Mouse (Mus musculus) spleen, postnatal 0 days (tissue): ENCODE data around the gene Ubqln4. TPM values are rescaled to one million over a fixed set of nuclear protein-coding genes. Genes with fewer than 3 reads are reported as not detected.

ENCODE experiments used
- microRNA counts: library from miRNA; unstranded; fragments of <30 nt; microRNA quantifications from one replicate; lab custom pipeline; 2015
- polyA plus RNA-seq: library from polyadenylated mRNA; unstranded; fragments of >200 nt; fragmentation: Nextera tagmentation; extraction: Ambion mirVana; gene quantifications from 2 replicates; pipeline ENCODE4 v1.2.1, GENCODE M21; 2015

Ubqln4 gene
- polyA plus RNA-seq: 15.9 and 16.0 TPM in 2 replicates

GRCm38 (mm10) chr3:88553525-88553879 lies at the start of gene Ubqln4:
Gene Ubqln4, plus strand, starts transcription at chr3:88553758.

GRCm38 (mm10) chr3:88509692-88510420 lies 43.7 kb upstream of the Ubqln4 start, which contains the start of gene Lmna:
Gene Lmna, minus strand, starts transcription at chr3:88509956.

GRCm38 (mm10) chr3:88532299-88532674 lies 21.3 kb upstream of the Ubqln4 start, which contains the start of gene Mex3a:
Gene Mex3a, plus strand, starts transcription at chr3:88532395.

GRCm38 (mm10) chr3:88548180-88548917 lies 5.2 kb upstream of the Ubqln4 start, which contains the start of gene Rab25:
Gene Rab25, minus strand, starts transcription at chr3:88548300.

GRCm38 (mm10) chr3:88552676-88553524 lies 658 bp upstream of the Ubqln4 start, which contains the start of gene Lamtor2:
Gene Lamtor2, minus strand, starts transcription at chr3:88553074.

GRCm38 (mm10) chr3:88575540-88575939 lies 22.0 kb downstream of the Ubqln4 start, which contains the start of gene Ssr2:
Gene Ssr2, plus strand, starts transcription at chr3:88575876.

GRCm38 (mm10) chr3:88605666-88606065 lies 52.1 kb downstream of the Ubqln4 start, which contains the start of gene Arhgef2:
Gene Arhgef2, plus strand, starts transcription at chr3:88605966.

MicroRNAs encoded within 50 kb of the gene (microRNA counts, 519-probe panel; counts per million panel counts)
- microRNA mmu-miR-1905 (lab: Ali Mortazavi, UCI): 88.3 counts per million

Other genes with a start within 250 kb of the Ubqln4 start
- gene Glmp, start 228.7 kb upstream of the Ubqln4 start, polyA plus RNA-seq: 110 and 123 TPM in 2 replicates
- 1.7 and 2.1 TPM in 2 replicates for gene Tmem79, start 217.6 kb upstream of the Ubqln4 start, polyA plus RNA-seq
- gene Smg5, start 217.5 kb upstream of the Ubqln4 start, polyA plus RNA-seq: 23.4 and 27.3 TPM in 2 replicates
- gene Paqr6, start 189.2 kb upstream of the Ubqln4 start, polyA plus RNA-seq: 9.5 and 10.4 TPM in 2 replicates
- gene Bglap3, start 181.0 kb upstream of the Ubqln4 start, polyA plus RNA-seq: not detected in 2 replicates
- not detected in 2 replicates for gene Bglap2, start 175.1 kb upstream of the Ubqln4 start, polyA plus RNA-seq
- 0.50 and 0.57 TPM in 2 replicates for gene Bglap, start 169.3 kb upstream of the Ubqln4 start, polyA plus RNA-seq
- 130 and 143 TPM in 2 replicates for gene Pmf1, start 143.4 kb upstream of the Ubqln4 start, polyA plus RNA-seq
- gene Slc25a44, start 128.6 kb upstream of the Ubqln4 start, polyA plus RNA-seq: 11.0 and 12.1 TPM in 2 replicates
- gene Sema4a, start 92.6 kb upstream of the Ubqln4 start, polyA plus RNA-seq: 15.6 and 16.4 TPM in 2 replicates
- 161 and 176 TPM in 2 replicates for gene Lmna, start 43.8 kb upstream of the Ubqln4 start, polyA plus RNA-seq
- 2.4 and 3.2 TPM in 2 replicates for gene Mex3a, start 21.4 kb upstream of the Ubqln4 start, polyA plus RNA-seq
- gene Rab25, start 5.5 kb upstream of the Ubqln4 start, polyA plus RNA-seq: 0.28 and 0.63 TPM in 2 replicates
- 105 and 113 TPM in 2 replicates for gene Lamtor2, start 684 bp upstream of the Ubqln4 start, polyA plus RNA-seq
- gene Ssr2, start 22.1 kb downstream of the Ubqln4 start, polyA plus RNA-seq: 148 and 161 TPM in 2 replicates
- gene Arhgef2, start 52.2 kb downstream of the Ubqln4 start, polyA plus RNA-seq: 34.8 and 51.4 TPM in 2 replicates
- gene Rxfp4, start 99.4 kb downstream of the Ubqln4 start, polyA plus RNA-seq: not detected in 2 replicates
- 34.2 and 39.9 TPM in 2 replicates for gene Khdc4, start 132.0 kb downstream of the Ubqln4 start, polyA plus RNA-seq
- gene Rit1, start 163.1 kb downstream of the Ubqln4 start, polyA plus RNA-seq: 44.7 and 51.9 TPM in 2 replicates
- gene Syt11, start 221.4 kb downstream of the Ubqln4 start, polyA plus RNA-seq: 0.59 and 1.4 TPM in 2 replicates